Mouse (Mus musculus): ENCODE measurements around the gene Jmjd1c. TPM values are rescaled to one million over a fixed set of nuclear protein-coding genes. Genes with fewer than 3 reads are reported as not detected.
A peak's percentile ranks its signal among the peaks of the same experiment; 100 is the strongest.
"Not testable (repeated sequence)": the region's sequence is repeated elsewhere in the genome, so short reads cannot be mapped to it uniquely, and the experiment has no call there.

The Jmjd1c gene
- polyA plus RNA-seq, 1 experiment from 2014 or later: 52.4 TPM

GRCm38 (mm10) chr10:67108096-67108495 lies 12.2 kb downstream of the Jmjd1c start:
- peaks cover 3% of the 10 kb centered on the region; the same call in 1 of the 2 replicates for H3K36me3 ChIP-seq
- H3K27me3 ChIP-seq: no peaks in the 10 kb centered on the region
- H3K4me3 ChIP-seq: no peak overlapping the region
- 41% methylated on average over 9 of the region's 9 CpGs for WGBS
- ATAC-seq (ENCODE audit: low read depth): 0 out of 2 replicates have a peak, but pooled peaks have one; percentile 12
- 0 out of 2 replicates have a peak overlapping the region, but pooled peaks have one; percentile 49 for H3K27ac ChIP-seq (replicated peaks)
- H3K4me1 ChIP-seq (replicated peaks): peaks cover 93% of the 10 kb centered on the region
- no peaks in the 10 kb centered on the region for H3K9me3 ChIP-seq
- no peak overlapping the region for H3K4me2 ChIP-seq
- H3K9ac ChIP-seq: no peak overlapping the region

- no peaks in the 10 kb centered on the region for H3K9me3 ChIP-seq
- H3K36me3 ChIP-seq: peaks cover 3% of the 10 kb centered on the region; the same call in 1 of the 2 replicates
- 90% methylated on average over 5 of the region's 5 CpGs for WGBS
- no peak overlapping the region for H3K9ac ChIP-seq
- ATAC-seq (ENCODE audit: low read depth): no peak
- peaks cover 82% of the 10 kb centered on the region for H3K4me1 ChIP-seq (replicated peaks)
- no peak overlapping the region for H3K4me3 ChIP-seq
- H3K27ac ChIP-seq (replicated peaks): no peak overlapping the region
- no peak overlapping the region for H3K4me2 ChIP-seq
- no peaks in the 10 kb centered on the region for H3K27me3 ChIP-seq
Measured at GRCm38 (mm10) chr10:67109635-67110034, 13.7 kb downstream of the Jmjd1c start.

DNA sequence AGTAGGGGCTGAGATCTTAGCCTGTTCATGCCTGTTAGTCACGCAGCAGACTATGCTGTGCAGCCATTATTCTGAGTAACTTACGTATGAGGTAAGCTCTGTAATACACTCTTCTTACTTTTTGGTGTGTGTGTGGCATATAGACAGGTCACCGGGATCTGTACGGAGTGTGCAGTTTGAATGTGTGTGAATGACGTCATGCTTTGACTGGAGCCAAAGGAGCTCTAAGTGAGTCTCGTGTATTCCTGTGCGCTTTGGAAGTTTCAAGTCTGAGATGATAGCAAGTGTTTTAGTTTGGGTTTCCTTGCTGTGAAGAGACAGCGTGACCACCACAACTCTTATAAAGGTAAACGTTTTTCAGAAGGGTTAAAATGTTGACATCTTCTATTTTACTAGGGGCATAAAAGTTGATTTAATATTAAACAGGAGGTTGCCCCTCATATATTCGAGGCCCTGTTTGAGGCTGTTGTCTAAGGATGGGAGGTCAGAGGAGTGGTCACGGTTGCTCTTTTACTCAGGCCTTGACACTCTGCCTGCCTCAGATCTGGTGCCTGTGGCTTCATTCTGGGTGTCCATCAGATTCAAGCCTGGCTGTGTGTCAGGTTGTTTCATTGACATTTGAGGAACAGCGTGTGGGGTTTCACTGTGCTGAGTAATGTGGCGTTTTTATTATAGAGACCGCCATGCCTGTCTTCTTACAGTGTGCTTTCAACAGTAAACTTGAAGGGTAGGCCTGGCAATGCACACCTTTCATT lies 15.3 kb downstream of the Jmjd1c start:
- H3K27ac ChIP-seq (replicated peaks): no peak overlapping the region
- H3K9ac ChIP-seq: no peak overlapping the region
- 65% methylated on average over 14 of the region's 14 CpGs for WGBS
- ATAC-seq (ENCODE audit: low read depth): no peak
- H3K4me1 ChIP-seq (replicated peaks): peaks cover 82% of the 10 kb centered on the region
- no peak overlapping the region for H3K4me3 ChIP-seq
- H3K9me3 ChIP-seq: no peaks in the 10 kb centered on the region
- peaks cover 3% of the 10 kb centered on the region; the same call in 1 of the 2 replicates for H3K36me3 ChIP-seq
- no peak overlapping the region for H3K4me2 ChIP-seq
- no peaks in the 10 kb centered on the region for H3K27me3 ChIP-seq

- Histone ChIP-seq H3K9me3 (no peaks in the 10 kb centered on the region), H3K4me1 (replicated peaks) (peaks cover 82% of the 10 kb centered on the region), H3K4me3 (no peak overlapping the region), H3K27ac (replicated peaks) (no peak overlapping the region), H3K9ac (no peak overlapping the region), H3K4me2 (no peak overlapping the region), H3K27me3 (no peaks in the 10 kb centered on the region), H3K36me3 (peaks cover 3% of the 10 kb centered on the region; the same call in 1 of the 2 replicates)
- WGBS: 82% methylated on average over 5 of the region's 5 CpGs
- no peak for ATAC-seq (ENCODE audit: low read depth)
Measured at GRCm38 (mm10) chr10:67111799-67112177, 15.9 kb downstream of the Jmjd1c start.

DNA sequence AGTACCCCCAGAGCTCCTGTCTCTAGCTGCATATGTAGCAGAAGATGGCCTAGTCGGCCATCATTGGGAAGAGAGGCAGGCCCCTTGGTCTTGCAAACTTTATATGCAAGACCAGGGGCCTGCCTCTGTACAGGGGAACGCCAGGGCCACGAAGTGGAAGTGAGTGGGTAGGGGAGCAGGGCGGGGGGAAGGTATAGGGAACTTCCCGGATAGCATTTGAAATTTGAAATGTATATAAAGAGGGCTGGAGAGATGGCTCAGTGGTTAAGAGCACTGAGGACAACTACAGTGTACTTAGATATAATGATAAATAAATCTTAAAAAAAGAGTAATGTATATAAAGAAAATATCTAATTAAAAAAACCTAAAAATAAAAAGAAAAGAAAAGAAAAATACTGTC lies 17.0 kb downstream of the Jmjd1c start:
- not testable (repeated sequence) for H3K36me3 ChIP-seq; H3K27me3 ChIP-seq; H3K9ac ChIP-seq; ATAC-seq (ENCODE audit: low read depth); H3K27ac ChIP-seq (replicated peaks); H3K4me2 ChIP-seq; H3K9me3 ChIP-seq; H3K4me3 ChIP-seq
- peaks cover 76% of the 10 kb centered on the region for H3K4me1 ChIP-seq (replicated peaks)
- 91% methylated on average over 5 of the region's 5 CpGs for WGBS

GRCm38 (mm10) chr10:67113833-67114232 lies 17.9 kb downstream of the Jmjd1c start:
- Histone ChIP-seq H3K9me3 (no peaks in the 10 kb centered on the region), H3K27me3 (no peaks in the 10 kb centered on the region), H3K4me2 (no peak overlapping the region), H3K36me3 (no peaks in the 10 kb centered on the region), H3K27ac (replicated peaks) (no peak overlapping the region), H3K4me3 (no peak overlapping the region), H3K9ac (no peak overlapping the region), H3K4me1 (replicated peaks) (peaks cover 72% of the 10 kb centered on the region)
- ATAC-seq (ENCODE audit: low read depth): no peak
- 86% methylated on average over 11 of the region's 11 CpGs for WGBS

- Histone ChIP-seq H3K9me3 (no peaks in the 10 kb centered on the region), H3K27ac (replicated peaks) (peak overlapping the region; percentile 78), H3K27me3 (no peaks in the 10 kb centered on the region), H3K36me3 (no peaks in the 10 kb centered on the region), H3K9ac (no peak overlapping the region), H3K4me3 (no peak overlapping the region), H3K4me1 (replicated peaks) (peaks cover 67% of the 10 kb centered on the region), H3K4me2 (no peak overlapping the region)
- ATAC-seq (ENCODE audit: low read depth): no peak
- WGBS: 19% methylated on average over 6 of the region's 6 CpGs
Measured at GRCm38 (mm10) chr10:67115115-67115514, 19.2 kb downstream of the Jmjd1c start.

- no peak overlapping the region for H3K4me3 ChIP-seq
- H3K27me3 ChIP-seq: no peaks in the 10 kb centered on the region
- H3K36me3 ChIP-seq: no peaks in the 10 kb centered on the region
- H3K9ac ChIP-seq: no peak overlapping the region
- peak; percentile 41; the same call in 1 of the 2 replicates for ATAC-seq (ENCODE audit: low read depth)
- H3K9me3 ChIP-seq: no peaks in the 10 kb centered on the region
- peaks cover 68% of the 10 kb centered on the region for H3K4me1 ChIP-seq (replicated peaks)
- peak overlapping the region; percentile 78 for H3K27ac ChIP-seq (replicated peaks)
- WGBS: 45% methylated on average over 5 of the region's 5 CpGs
- no peak overlapping the region for H3K4me2 ChIP-seq
Measured at GRCm38 (mm10) chr10:67115666-67116091, 19.8 kb downstream of the Jmjd1c start.

DNA sequence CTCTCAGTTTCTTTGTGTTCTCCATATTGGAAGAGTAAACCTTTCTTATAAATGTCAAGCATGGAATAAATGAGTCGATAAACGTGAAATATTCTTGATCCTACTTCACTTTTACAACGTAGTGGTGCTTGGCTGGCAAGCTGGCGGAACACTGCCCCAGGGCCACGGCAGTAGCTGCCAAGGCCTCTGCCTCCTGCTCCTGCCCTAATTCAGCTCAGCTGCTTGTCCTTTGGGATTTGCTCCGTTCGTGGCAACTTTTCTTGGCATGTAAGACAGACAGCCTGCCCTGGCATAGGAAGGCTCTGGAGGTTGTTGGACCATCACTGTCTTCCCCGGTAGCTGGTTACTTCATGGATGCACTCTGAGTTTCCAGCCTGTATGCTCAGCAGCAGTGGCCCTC lies 20.3 kb downstream of the Jmjd1c start:
- Histone ChIP-seq H3K4me3 (no peak overlapping the region), H3K27ac (replicated peaks) (peak overlapping the region; percentile 78; the same call in 1 of the 2 replicates), H3K4me2 (no peak overlapping the region), H3K4me1 (replicated peaks) (peaks cover 63% of the 10 kb centered on the region), H3K36me3 (no peaks in the 10 kb centered on the region), H3K9ac (no peak overlapping the region), H3K27me3 (no peaks in the 10 kb centered on the region), H3K9me3 (no peaks in the 10 kb centered on the region)
- ATAC-seq (ENCODE audit: low read depth): 0 out of 2 replicates have a peak, but pooled peaks have one; percentile 16
- 39% methylated on average over 8 of the region's 8 CpGs for WGBS

DNA sequence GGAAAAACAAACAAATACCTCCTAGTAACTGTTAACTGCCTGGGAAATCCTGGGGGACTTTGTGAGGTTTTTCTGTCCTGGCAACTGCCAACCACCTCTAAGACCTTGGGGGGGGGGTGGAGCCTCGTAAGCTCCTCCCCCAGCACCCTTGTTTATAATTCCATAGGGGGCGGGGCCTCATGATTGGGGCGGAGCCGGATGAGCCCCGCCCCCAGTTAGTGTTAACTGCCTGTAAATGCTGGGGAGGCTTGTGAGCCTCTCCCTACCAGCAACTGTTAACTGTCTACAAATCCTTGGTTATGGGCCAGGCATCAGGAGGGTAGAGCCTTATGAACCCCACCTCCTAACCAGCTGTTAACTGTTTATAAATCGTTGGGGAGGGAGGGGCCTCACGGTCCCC lies 23.4 kb downstream of the Jmjd1c start:
- no peaks in the 10 kb centered on the region for H3K9me3 ChIP-seq
- no peak overlapping the region for H3K4me3 ChIP-seq
- no peak for ATAC-seq (ENCODE audit: low read depth)
- WGBS: 67% methylated on average over 7 of the region's 7 CpGs
- H3K36me3 ChIP-seq: no peaks in the 10 kb centered on the region
- H3K27me3 ChIP-seq: no peaks in the 10 kb centered on the region
- peaks cover 77% of the 10 kb centered on the region for H3K4me1 ChIP-seq (replicated peaks)
- H3K4me2 ChIP-seq: no peak overlapping the region
- no peak overlapping the region for H3K9ac ChIP-seq
- no peak overlapping the region for H3K27ac ChIP-seq (replicated peaks)

- H3K27me3 ChIP-seq: no peaks in the 10 kb centered on the region
- H3K4me2 ChIP-seq: no peak overlapping the region
- no peaks in the 10 kb centered on the region for H3K9me3 ChIP-seq
- H3K9ac ChIP-seq: no peak overlapping the region
- WGBS: 72% methylated on average over 4 of the region's 4 CpGs
- no peak for ATAC-seq (ENCODE audit: low read depth)
- peaks cover 75% of the 10 kb centered on the region for H3K4me1 ChIP-seq (replicated peaks)
- no peak overlapping the region for H3K27ac ChIP-seq (replicated peaks)
- no peak overlapping the region for H3K4me3 ChIP-seq
- no peaks in the 10 kb centered on the region for H3K36me3 ChIP-seq
Measured at GRCm38 (mm10) chr10:67120180-67120579, 24.3 kb downstream of the Jmjd1c start.

- Histone ChIP-seq H3K9me3 (no peaks in the 10 kb centered on the region), H3K4me2 (no peak overlapping the region), H3K9ac (no peak overlapping the region), H3K27me3 (no peaks in the 10 kb centered on the region), H3K27ac (replicated peaks) (no peak overlapping the region), H3K4me1 (replicated peaks) (peaks cover 75% of the 10 kb centered on the region), H3K4me3 (no peak overlapping the region), H3K36me3 (no peaks in the 10 kb centered on the region)
- 78% methylated on average over 2 of the region's 2 CpGs for WGBS
- ATAC-seq (ENCODE audit: low read depth): no peak
Measured at GRCm38 (mm10) chr10:67120640-67121039, 24.7 kb downstream of the Jmjd1c start.

- Histone ChIP-seq H3K9me3 (no peaks in the 10 kb centered on the region), H3K36me3 (no peaks in the 10 kb centered on the region), H3K27me3 (no peaks in the 10 kb centered on the region), H3K4me1 (replicated peaks) (peaks cover 72% of the 10 kb centered on the region), H3K27ac (replicated peaks) (no peak overlapping the region), H3K4me2 (no peak overlapping the region), H3K9ac (no peak overlapping the region), H3K4me3 (no peak overlapping the region)
- 46% methylated on average over 2 of the region's 2 CpGs for WGBS
- no peak for ATAC-seq (ENCODE audit: low read depth)
Measured at GRCm38 (mm10) chr10:67123756-67124155, 27.8 kb downstream of the Jmjd1c start.
